Mouse (Mus musculus) left cerebral cortex, adult 2 months (tissue): Measurements from ENCODE around the gene Unkl. TPM values are rescaled to one million over a fixed set of nuclear protein-coding genes. Genes with fewer than 3 reads are reported as not detected.
A peak's percentile ranks its signal among the peaks of the same experiment; 100 is the strongest.

Source experiments
- DNase-seq, 2 experiments: peaks; one replicate each; pipeline ENCODE4 v3.0.0; 2021 to 2022; ENCODE audit warnings: low spot score in 2 of 2, mixed read lengths in 1 of 2; ENCODE audit errors: extremely low spot score in 1 of 2
- H3K27ac ChIP-seq: fragments of 200-600 bp; 2 replicates; pipeline ENCODE4 v1.8.1; 2022
- H3K4me3 ChIP-seq: fragments of 200-600 bp; 2 replicates; pipeline ENCODE4 v1.8.1; 2022
- CTCF ChIP-seq: fragments of 200-600 bp; IDR thresholded peaks from 2 replicates; pipeline ENCODE4 v1.8.1; 2022; ENCODE audit warnings: antibody characterized with exemption, mild to moderate bottlenecking, moderate library complexity
- intact Hi-C: fragments of 180-260 bp; cut with DNase I; formaldehyde crosslinking; loops from one replicate; pipeline ENCODE4 v1.15.1; 2025
- total RNA-seq, 2 experiments: library from RNA; stranded (reverse); gene quantifications; 2 replicates each; pipeline ENCODE4 v1.2.3; 2021

Unkl gene
- total RNA-seq, 2 experiments from 2014 or later: 39.0 to 40.7 TPM

DNA sequence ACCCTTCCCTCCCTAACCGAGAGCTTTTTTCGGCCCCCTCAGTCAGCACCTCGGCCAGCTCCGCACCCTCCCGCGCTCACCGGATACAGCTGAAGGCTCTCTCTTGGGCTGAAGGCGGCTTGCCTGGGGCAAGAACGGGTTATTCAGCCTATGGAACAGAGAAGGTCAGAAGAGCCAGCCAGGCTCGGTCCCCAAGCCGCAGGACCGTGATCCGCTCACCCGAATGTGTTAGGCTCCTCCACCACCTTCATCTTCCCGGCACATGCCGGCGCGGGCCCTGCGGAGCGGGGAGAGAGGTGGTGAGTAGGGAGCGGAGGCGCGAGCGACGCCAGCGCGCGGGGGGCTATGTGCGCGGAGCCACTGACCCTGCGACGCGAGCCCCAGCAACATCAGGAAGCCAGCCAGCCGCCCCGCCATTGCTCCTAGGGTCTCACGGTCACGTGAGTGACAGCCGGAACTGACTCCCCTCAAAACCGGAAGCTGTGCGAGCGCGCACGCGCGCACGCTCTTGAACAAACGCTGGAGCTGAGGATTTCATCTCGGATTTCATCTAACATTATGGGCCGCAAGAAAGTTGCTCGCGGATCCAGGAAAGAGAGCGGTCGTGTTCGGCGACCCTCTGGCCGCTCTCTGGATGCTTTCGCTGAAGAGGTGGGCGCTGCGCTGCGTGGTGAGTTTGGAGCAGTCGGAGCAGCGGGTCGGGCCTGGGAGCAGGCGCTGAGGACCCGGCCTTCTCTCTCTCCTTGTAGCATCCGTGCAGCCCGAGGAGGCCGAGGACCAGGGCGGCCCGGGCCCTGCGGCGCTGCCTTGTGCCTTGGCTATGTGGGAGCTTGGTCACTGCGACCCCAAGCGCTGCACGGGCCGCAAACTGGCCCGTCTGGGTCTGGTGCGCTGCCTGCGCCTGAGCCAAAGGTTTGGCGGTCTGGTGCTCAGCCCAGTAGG, 51.8 kb downstream of the Unkl start, which contains the start of the genes Gnptg and Tsr3:
Gnptg (minus strand) TSS at position 430 of the 942 bp plus-strand sequence.
Tsr3 (plus strand) TSS at position 476 of the 942 bp plus-strand sequence.
- intact Hi-C loops: no loop called here
- TF ChIP-seq CTCF: no peak
- Histone ChIP-seq H3K4me3 (peak within 1 kb of the TSS; percentile 99), H3K27ac (peak within 1 kb of the TSS; percentile 92)
- peak; percentile 82 to 84 for DNase-seq

DNA sequence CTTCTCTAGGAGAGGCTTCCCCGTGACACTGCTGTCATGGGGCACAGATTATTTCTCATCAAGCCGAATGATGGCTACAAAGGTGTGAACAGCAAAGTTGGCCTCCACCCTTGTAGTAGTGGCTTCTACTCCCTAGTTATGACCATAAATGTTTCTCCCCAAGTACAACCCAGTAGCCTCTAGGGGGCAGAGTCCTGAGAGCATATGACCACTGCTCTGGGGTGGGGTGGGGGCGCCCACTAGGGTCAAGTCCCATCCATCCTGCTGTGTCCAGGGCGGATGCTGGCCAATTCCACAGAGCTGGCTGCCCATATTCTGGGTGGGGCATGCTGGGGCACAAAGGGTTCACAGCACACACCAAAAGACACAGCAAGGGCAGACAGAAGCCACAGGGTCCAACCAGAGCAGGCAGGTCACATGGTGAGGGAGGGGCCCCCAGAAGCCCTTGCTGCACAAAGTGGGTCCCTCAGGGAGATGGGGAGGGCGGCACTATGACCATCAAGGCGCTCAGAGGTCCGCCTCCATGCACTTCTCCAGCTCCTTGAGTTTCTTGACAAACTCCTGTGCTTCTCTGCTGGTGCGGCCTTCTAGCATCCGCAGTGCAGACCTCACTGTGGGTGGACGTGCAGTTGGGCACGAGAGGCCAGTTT, 55.1 kb downstream of the Unkl start:
- H3K27ac ChIP-seq: no peak overlapping the region
- no peak overlapping the region for H3K4me3 ChIP-seq
- no peak for DNase-seq
- intact Hi-C loops: no loop called here
- TF ChIP-seq CTCF: no peak; the same call in none of the 2 replicates

DNA sequence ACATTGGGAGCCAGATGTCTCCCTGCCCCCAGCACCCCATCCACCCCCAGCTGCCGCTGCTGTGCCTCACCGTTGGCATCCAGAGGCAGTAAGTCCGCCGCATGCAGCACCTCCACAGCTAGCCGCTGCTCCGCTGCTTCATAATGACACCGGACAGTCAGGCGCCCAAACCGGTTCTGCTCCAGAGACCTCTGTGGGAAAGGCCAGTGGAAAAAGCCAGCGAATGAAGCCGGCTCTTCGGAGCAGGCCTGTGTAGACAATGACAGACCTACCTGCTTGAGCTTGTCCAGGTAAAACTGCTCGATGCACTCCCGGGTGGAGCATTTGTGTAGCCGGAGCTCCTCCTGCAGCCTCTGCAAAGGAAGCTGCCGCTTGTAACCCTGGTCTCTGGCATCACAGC, 56.0 kb downstream of the Unkl start:
- no peak for DNase-seq
- intact Hi-C loops: no loop called here
- no peak for TF ChIP-seq CTCF
- no peak overlapping the region for H3K27ac ChIP-seq
- no peak overlapping the region for H3K4me3 ChIP-seq

DNA sequence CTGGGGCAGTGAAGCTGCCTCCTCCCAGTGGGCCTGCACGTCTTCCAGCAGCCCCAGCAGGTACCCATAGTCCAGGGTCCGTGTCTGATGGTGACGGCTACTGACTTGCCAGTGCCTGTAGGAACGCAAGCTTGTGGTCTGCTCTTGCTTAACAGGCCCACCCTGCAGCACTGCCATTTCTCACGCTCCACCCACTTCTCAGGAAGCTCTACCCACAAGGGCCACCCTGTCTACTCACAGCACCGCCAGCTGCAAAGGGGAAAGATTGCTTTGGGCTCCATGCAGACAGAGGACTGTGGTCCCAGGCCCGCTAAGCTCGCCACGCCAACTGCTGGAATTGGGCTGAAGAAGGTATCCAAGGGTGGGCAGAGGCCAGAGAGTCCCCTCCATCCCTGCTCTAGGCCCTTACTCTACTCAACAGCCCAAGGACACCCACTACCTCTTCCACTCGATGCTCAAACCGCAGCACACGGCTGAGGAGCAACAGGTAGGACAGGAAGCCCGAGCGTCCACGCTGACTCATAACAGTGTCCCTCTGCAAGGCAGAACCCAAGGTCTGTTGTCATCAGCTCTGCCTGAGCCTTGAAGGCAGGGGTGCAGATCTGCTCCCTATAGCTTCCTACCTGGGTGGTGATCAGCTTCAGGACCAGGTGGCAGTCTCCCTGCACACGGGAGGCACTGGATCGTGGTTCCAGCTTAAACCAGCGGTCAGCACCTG, 60.0 kb downstream of the Unkl start:
- no peak for TF ChIP-seq CTCF
- Histone ChIP-seq H3K27ac (no peak overlapping the region), H3K4me3 (no peak overlapping the region)
- no peak for DNase-seq
- intact Hi-C loops: no loop called here

DNA sequence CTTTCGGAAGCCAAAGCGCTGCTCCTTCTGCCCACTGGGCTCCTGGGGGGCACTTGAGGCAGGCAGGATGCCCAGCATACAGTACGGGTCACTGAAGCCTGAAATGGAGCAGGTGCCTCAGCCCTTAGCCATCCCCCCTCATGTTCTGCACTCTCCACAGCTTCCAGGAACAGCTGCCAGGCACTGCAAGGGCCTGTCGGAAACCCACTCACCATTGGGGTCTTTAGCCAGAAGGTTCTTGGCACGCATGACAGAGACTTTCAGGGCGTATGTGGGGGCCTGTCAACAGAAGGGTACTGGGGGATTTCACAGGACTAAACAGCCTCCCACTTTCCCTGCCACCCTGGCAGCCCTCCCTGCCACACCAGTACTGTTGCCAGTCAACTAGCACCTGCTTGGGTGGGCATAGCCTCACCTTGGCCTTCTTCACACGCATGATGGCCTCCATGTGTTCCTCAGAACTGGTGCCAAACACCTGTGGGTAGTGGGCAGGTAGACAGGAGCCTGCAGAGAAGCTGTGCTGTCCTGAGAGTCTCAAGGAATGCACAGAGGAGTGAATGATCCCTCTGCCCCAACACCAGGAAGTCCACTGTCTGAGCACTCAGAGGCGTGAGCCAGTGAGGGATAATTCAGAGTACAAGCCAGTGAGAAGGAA, 62.1 kb downstream of the Unkl start:
- H3K27ac ChIP-seq: no peak overlapping the region
- TF ChIP-seq CTCF: no peak
- intact Hi-C loops: no loop called here
- DNase-seq: no peak
- no peak overlapping the region for H3K4me3 ChIP-seq

DNA sequence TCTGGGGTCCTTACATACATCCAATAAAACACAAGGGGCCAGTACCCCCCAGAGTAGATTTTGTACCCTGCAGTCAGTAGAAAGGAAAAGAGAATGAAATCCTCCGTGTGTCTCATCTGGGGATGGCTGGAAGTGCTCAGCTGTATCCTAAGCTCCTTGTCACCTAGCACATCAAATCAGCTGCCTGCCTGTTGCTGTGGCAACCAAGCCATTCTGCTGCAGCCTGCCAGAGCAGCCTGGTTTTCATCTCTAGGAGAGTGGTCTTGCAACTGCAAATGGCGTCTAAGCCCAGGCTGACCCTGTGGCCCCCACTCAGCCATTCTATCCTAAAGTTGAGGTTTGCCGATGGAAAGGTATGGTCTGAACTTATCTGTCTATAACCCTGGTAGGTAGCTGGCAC, 64.4 kb downstream of the Unkl start:
- Histone ChIP-seq H3K4me3 (no peak overlapping the region), H3K27ac (no peak overlapping the region)
- DNase-seq: no peak
- intact Hi-C loops: no loop called here
- TF ChIP-seq CTCF: no peak

DNA sequence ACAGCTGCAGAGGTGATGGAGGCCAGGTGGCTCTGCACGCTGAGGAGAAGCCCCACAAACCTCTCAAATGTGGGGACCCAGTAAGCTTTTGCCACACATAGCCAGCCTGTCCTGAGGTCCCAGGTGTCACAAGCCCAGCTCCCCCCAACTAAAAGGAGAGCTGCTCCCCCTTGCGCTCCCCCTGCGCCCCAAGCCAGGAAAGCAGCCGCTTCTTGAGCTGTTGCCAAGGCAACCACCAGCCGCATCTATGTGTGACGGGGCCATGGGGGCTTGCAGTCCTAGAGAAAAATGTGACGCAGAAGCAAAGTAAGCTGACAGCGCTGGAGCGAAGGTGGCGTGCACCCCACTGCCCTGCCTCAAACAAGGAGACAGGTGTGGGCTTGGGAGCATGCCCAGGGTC, 65.6 kb downstream of the Unkl start:
- TF ChIP-seq CTCF: no peak
- H3K27ac ChIP-seq: no peak overlapping the region
- peak in 1 of 2 experiments; percentile 62 for DNase-seq
- no peak overlapping the region for H3K4me3 ChIP-seq
- intact Hi-C loops: no loop called here

DNA sequence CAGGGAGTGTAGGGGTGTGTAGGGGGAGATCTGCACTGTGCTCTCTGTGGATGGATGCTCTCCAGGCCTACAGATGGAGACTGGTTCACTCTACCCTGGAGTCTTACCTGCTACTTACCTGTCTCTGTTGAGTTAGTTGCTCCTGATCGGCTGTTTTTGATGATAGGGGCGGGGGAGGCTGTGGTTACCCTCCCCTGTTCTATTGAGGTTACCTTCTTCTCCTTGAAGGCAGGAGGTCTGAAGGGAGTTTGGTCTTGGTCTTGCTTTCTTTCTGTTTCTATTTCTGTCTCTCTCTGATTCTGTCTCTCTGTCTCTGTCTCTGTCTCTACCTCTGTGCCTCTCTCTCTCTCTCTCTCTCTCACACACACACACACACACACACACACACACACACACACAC, 66.9 kb downstream of the Unkl start:
- Histone ChIP-seq H3K4me3 (no peak overlapping the region), H3K27ac (no peak overlapping the region)
- no peak for TF ChIP-seq CTCF
- no peak for DNase-seq
- intact Hi-C loops: no loop called here

DNA sequence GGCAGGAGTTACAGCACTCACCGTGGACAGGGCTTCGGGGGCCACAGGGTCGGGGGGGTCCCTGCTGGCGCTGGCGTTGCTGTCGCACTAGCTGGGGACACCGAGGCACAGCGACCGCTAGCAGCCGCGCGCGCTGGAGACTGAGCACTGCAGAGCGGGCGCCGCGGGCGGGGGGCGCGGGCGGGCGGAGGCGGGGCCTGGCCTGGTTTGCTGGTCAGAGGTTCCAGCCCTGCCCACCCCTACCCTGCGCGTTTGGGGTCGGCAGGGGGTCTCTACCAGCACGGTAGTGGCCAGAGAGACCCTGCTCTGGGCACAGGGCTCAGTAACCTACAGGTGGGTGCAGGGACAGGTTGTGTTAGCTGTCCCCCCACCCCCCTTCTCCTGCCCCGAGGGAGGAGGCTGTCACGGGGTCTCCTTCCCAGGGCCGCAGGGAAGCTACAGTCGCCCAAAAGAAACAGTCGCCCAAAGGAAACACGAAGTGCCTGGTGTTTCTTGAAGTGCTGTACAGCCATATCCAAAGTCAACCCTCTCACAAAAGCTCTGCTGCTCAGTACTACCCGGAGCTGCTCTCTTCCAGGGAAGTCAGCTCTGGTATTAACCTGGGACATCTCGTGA, 68.0 kb downstream of the Unkl start, which contains the start of gene Baiap3:
Baiap3 (minus strand) TSS at position 225 of the 615 bp plus-strand sequence.
- intact Hi-C loops: no loop called here
- Histone ChIP-seq H3K27ac (no peak within 1 kb of the TSS), H3K4me3 (no peak within 1 kb of the TSS)
- no peak for DNase-seq
- no peak for TF ChIP-seq CTCF

DNA sequence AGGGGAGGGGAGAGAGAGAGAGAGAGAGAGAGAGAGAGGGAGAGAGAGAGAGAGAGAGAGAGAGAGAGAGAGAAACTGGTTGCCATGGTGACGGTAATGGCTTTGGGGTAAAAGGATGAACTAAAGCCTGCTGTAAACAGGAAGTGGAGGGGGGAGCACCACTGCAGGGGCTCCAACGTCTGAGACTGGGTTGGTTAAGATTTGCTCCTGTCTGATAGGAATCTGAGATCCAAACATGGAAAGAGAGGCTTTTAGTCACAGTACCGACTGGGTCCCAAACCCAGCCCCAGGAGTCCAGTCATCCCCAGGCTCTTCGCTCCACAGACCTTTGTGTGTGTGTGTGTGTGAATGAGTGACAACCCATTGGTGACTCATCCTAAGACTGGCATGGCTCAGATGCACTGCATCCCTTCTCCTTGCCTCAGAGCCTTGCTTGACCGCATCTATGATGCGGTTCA, 69.6 kb downstream of the Unkl start:
- DNase-seq: no peak
- Histone ChIP-seq H3K4me3 (no peak overlapping the region), H3K27ac (no peak overlapping the region)
- intact Hi-C loops: no loop called here
- TF ChIP-seq CTCF: no peak

DNA sequence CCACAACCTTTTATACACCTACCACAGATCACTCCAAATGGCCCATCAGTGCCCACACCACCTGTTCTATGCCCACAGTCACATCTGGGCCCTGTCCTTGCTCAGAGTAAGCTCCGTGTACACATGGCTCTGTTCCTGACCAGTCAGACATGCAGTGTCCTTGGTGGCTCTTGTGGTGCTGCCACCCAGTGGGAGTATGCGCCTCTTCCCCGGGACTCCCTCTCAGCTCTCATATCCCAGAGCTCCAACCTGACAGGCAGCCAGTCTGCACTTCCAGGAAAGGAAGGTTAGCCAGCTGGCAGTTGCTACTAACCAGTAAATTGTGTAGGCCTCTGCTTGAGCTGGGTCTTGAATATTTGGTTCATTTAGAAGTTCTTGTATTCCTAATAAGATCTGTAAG, 76.3 kb downstream of the Unkl start:
- DNase-seq: no peak
- intact Hi-C loops: no loop called here
- no peak overlapping the region for H3K4me3 ChIP-seq
- no peak overlapping the region for H3K27ac ChIP-seq
- TF ChIP-seq CTCF: peak; percentile 51
